Mouse (Mus musculus) intestine, embryonic 16.5 days (tissue): Measurements from ENCODE around the gene Pde4dip. TPM values are rescaled to one million over a fixed set of nuclear protein-coding genes. Genes with fewer than 3 reads are reported as not detected.

ENCODE experiments used
- ATAC-seq: fragments of 200-750 bp; cut with Nextera tagmentation; 2 replicates; pipeline ENCODE4 v1.8.0; 2017; ENCODE audit warnings: moderate TSS enrichment, moderate library complexity
- H3K27ac ChIP-seq: fragments of 300-500 bp; sonication (generic); 2 replicates; pipeline ENCODE4 v1.5.1; 2014; ENCODE audit warnings: mild to moderate bottlenecking, low read length
- H3K27me3 ChIP-seq: fragments of 300-500 bp; sonication (generic); replicated peaks from 2 replicates; pipeline ENCODE4 v1.6.1; 2014; ENCODE audit warnings: low read length, control low read depth, mixed read lengths; ENCODE audit not compliant: control insufficient read depth, insufficient read depth
- H3K36me3 ChIP-seq: fragments of 300-500 bp; sonication (generic); 2 replicates; pipeline ENCODE4 v1.6.1; 2014; ENCODE audit warnings: low read length, control low read depth; ENCODE audit not compliant: control insufficient read depth, insufficient read depth
- H3K4me1 ChIP-seq: fragments of 300-500 bp; sonication (generic); 2 replicates; pipeline ENCODE4 v1.6.1; 2014; ENCODE audit warnings: low read length, control low read depth, mixed read lengths; ENCODE audit not compliant: control insufficient read depth, insufficient read depth
- H3K4me2 ChIP-seq: fragments of 300-500 bp; sonication (generic); 2 replicates; pipeline ENCODE4 v1.6.1; 2014; ENCODE audit warnings: low read depth, low read length, control low read depth
- H3K4me3 ChIP-seq: fragments of 300-500 bp; sonication (generic); 2 replicates; pipeline ENCODE4 v1.5.1; 2014; ENCODE audit warnings: mild to moderate bottlenecking, low read length
- H3K9ac ChIP-seq: fragments of 300-500 bp; sonication (generic); 2 replicates; pipeline ENCODE4 v1.6.1; 2014; ENCODE audit warnings: low read depth, low read length
- H3K9me3 ChIP-seq: fragments of 300-500 bp; sonication (generic); 2 replicates; pipeline ENCODE4 v1.6.1; 2016; ENCODE audit warnings: low read length, control low read depth; ENCODE audit not compliant: control insufficient read depth
- WGBS: fragments of 180-500 bp; shearing (Covaris S2); extraction: QIAGEN DNeasy Blood & Tissue Kit; methylation state at CpG from one replicate; pipeline ENCODE4 v1.1.7; 2014; 5-methylcytosine and 5-hydroxymethylcytosine counted together
- polyA plus RNA-seq: library from polyadenylated mRNA; unstranded; fragments of >200 nt; fragmentation: Nextera tagmentation; extraction: Ambion mirVana; gene quantifications from 2 replicates; pipeline ENCODE4 v1.2.1, GENCODE M21; 2015

The Pde4dip gene
- polyA plus RNA-seq, 1 experiment from 2014 or later, result 20.2 TPM

DNA sequence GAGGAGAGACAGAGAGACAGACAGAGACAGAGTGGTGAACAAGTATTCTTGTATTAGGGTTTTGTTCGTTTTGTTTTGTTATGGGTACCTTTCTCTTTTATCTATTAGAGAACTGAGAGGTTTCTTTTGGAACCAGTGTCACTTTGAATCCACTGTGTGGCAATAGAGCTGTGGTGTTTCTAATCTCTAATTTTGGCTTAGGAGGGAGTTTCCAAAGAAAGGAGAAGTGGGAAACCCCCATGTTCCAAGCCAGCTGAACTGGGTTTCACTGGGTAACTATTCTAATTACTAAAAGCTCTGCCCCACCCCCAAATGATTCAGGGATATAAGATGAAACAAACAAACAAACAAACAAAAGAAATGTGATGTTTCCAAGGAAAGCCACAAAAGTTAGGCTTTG lies 113.6 kb downstream of the Pde4dip start:
- no peaks in the 10 kb centered on the region for H3K9me3 ChIP-seq
- no peaks in the 10 kb centered on the region for H3K27me3 ChIP-seq
- WGBS, result 70% methylated on average over 1 of the region's 1 CpGs
- H3K4me2 ChIP-seq, result no peak overlapping the region
- H3K4me3 ChIP-seq, result no peak overlapping the region
- no peak overlapping the region for H3K27ac ChIP-seq
- H3K4me1 ChIP-seq, result no peaks in the 10 kb centered on the region
- H3K36me3 ChIP-seq, result no peaks in the 10 kb centered on the region
- H3K9ac ChIP-seq, result no peak overlapping the region
- no peak for ATAC-seq

DNA sequence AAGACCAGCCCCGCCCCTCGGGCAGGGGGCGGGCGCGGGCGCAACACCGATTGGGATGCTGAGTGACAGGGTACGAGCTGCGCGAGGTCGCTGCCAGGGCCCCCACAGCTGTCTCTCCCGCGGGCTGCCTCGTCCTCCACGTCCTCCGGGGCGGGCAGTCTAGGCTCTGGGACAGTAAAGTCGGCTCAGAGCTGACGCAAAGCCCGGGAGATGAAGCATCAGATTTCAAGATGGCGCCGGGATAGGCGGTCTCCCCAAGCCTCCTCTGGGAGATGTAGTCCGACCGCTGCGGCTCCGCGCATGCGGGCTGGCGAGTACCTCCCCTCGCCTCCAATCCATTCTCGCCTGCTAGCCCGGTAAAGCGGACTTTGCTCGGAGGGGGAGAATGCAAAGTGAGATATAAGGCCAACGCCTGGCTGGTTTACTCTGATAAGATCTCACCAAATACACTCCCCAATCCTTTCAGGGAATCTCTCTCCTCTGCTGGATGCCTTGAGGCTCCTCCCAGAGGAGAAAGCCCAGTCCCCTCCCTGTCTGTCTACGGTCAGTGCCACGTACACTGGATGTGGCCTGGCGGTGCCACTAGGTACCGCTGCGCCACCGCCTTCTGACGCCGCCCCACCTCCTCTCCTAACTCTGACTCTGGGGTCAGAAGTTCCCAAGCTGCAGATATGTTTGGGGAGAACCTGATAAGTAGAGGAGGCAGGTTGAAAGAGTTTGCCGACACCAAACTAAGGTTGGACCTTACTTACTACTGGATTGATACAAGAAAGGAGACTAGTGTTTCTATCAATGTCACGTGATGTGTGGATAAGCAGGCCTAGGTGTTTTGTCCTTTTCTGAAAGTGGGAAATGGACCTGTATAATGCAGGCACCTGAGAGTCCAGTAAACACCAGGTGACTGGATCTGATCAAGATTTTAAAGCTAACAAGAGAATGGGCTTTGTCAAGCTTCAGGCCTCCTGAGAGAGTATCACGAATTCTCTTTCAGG lies 120.4 kb downstream of the Pde4dip start:
- Histone ChIP-seq H3K27me3 (no peaks in the 10 kb centered on the region), H3K9me3 (no peaks in the 10 kb centered on the region), H3K36me3 (no peaks in the 10 kb centered on the region), H3K27ac (peak overlapping the region; percentile 97), H3K4me1 (peaks cover 13% of the 10 kb centered on the region; the same call in 1 of the 2 replicates), H3K4me3 (peak overlapping the region; percentile 88), H3K4me2 (peak overlapping the region; percentile 75), H3K9ac (peak overlapping the region; percentile 86)
- WGBS, result 2% methylated on average over 47 of the region's 47 CpGs
- ATAC-seq, result peak; percentile 98

DNA sequence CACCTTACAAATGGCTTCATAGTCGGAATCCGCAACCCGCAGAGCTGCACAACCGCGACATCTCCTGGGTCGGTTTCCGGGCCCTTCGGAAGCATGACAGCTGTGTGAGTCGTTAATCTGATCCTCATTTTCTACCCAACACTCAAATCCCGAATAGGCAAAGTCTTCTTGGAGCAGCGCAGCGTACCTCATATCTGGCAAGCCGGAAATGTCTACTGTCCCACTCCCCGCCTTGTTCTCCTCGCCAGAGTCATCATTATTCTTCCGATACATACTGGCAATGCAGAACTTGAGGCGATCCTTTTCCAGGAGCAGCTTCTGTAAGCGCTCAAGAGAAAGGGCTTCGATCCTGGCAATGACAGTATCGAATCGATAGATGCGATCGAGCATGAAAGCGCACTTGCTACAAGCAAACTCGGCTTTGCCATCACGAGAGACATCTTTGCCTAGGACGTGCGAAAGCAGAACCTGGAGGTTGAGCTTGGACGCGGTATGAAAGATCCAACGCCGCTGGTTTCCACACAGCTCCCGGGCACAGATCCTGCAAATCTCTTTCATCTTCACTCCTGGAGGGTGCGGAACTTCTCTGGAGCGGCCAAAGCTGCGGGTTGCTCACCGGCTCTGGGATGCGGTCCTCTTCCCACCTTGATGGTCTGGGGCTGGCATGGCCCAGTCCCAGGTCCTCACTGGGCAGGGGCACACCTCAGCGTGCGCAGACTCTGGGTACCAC lies 121.3 kb downstream of the Pde4dip start:
- Histone ChIP-seq H3K36me3 (no peaks in the 10 kb centered on the region), H3K27ac (peak overlapping the region; percentile 97), H3K4me2 (peak overlapping the region; percentile 75), H3K4me1 (peaks cover 18% of the 10 kb centered on the region; the same call in 1 of the 2 replicates), H3K4me3 (peak overlapping the region; percentile 88), H3K27me3 (no peaks in the 10 kb centered on the region), H3K9ac (peak overlapping the region; percentile 86), H3K9me3 (no peaks in the 10 kb centered on the region)
- WGBS, result 2% methylated on average over 40 of the region's 40 CpGs
- no peak for ATAC-seq

DNA sequence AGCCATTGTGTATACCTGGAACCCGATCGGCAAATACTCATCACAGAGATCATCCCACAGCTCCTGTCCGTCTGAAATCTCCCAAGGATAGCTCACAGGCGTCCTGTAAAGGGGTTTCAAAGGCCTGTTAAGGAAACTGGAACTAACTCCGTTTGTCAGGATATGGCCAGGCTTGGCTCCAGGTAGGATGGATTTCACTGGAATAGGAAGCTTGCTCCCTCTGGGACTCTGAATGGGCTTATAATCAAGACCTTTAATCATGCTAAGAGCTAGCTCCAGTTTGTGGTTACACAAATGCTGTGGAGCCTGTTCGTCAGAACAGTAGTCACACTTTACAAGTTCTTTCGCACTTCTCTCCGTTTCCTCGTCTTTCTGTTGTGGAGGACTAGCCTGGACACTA lies 122.0 kb downstream of the Pde4dip start:
- ATAC-seq, result no peak
- H3K4me3 ChIP-seq, result peak overlapping the region; percentile 88
- H3K9me3 ChIP-seq, result no peaks in the 10 kb centered on the region
- H3K27ac ChIP-seq, result no peak overlapping the region
- peak overlapping the region; percentile 75 for H3K4me2 ChIP-seq
- H3K27me3 ChIP-seq, result no peaks in the 10 kb centered on the region
- WGBS, result 38% methylated on average over 9 of the region's 9 CpGs
- no peaks in the 10 kb centered on the region for H3K36me3 ChIP-seq
- peak overlapping the region; percentile 86 for H3K9ac ChIP-seq
- H3K4me1 ChIP-seq, result peaks cover 18% of the 10 kb centered on the region; the same call in 1 of the 2 replicates

DNA sequence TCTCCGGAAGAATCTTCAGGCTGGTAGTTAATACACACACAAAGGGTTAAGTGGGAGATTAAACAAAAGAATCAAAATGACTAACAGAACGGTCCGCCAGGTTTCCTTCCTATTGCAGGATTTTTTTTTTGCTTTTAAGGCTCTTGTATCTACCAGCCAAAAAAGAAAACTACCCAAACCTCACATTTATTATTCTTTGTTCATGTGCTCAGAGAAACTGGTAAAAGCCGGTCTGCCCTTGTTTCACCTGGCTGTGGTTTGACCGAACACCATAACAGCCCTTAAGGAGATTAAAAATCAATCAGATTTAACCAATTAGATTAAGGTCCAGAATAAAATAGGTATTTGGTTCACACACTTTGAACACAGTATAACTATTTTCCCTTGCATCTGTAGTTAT lies 124.4 kb downstream of the Pde4dip start:
- peaks cover 23% of the 10 kb centered on the region for H3K4me1 ChIP-seq

DNA sequence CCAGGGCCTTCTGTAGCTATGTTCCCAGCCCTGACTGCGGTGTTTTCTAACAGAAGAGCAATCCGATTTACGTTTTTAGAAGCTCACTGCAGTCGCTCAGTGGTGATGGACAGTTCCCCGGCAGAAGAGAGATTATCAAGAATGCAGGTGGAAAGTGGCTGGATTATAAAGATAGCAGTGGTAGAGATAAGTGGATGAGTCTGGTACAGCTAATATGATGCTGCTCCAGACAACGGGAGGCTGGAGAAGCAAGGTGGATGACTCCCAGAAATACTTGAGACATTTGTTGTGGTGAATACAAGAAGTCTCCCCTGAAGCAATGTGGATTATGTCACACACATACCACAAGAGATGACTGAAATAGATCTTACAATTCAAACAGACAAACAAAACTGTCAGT lies 126.6 kb downstream of the Pde4dip start:
- 61% methylated on average over 6 of the region's 6 CpGs for WGBS
- peaks cover 17% of the 10 kb centered on the region for H3K4me1 ChIP-seq
- no peak overlapping the region for H3K27ac ChIP-seq
- H3K9me3 ChIP-seq, result no peaks in the 10 kb centered on the region
- no peak for ATAC-seq
- H3K4me3 ChIP-seq, result no peak overlapping the region
- H3K36me3 ChIP-seq, result peaks cover 7% of the 10 kb centered on the region
- no peak overlapping the region; the same call in 1 of the 2 replicates for H3K4me2 ChIP-seq
- no peaks in the 10 kb centered on the region for H3K27me3 ChIP-seq
- no peak overlapping the region for H3K9ac ChIP-seq

More for the DNA sequence above, 124.4 kb downstream of the Pde4dip start:
- Histone ChIP-seq H3K9me3 (no peaks in the 10 kb centered on the region), H3K4me3 (peak overlapping the region; percentile 29), H3K27me3 (no peaks in the 10 kb centered on the region), H3K27ac (peak overlapping the region; percentile 54), H3K36me3 (no peaks in the 10 kb centered on the region), H3K9ac (no peak overlapping the region; the same call in 1 of the 2 replicates), H3K4me2 (peak overlapping the region; percentile 28)
- no peak for ATAC-seq
- WGBS, result 47% methylated on average over 5 of the region's 5 CpGs

DNA sequence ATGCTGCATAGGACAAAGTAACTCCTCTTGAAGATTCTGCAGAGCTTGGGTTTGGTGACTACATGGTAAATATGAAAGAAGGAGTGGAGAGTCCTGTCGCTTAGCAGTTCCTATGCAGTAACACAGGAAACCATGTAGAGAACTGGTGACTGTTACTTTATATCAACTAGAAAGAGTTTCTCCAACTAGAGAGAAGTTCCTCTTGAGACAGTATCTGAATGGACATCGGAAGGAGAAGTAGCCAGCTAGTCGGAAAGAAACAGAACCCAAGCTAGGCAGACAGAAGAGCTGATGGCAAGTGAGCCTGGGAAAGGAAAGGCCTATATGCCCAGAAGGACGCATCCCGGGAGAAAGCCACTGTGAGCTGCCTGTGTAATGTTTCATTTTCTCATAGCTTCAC lies 127.3 kb downstream of the Pde4dip start:
- ATAC-seq, result no peak
- H3K4me1 ChIP-seq, result peaks cover 21% of the 10 kb centered on the region
- 93% methylated on average over 5 of the region's 5 CpGs for WGBS

DNA sequence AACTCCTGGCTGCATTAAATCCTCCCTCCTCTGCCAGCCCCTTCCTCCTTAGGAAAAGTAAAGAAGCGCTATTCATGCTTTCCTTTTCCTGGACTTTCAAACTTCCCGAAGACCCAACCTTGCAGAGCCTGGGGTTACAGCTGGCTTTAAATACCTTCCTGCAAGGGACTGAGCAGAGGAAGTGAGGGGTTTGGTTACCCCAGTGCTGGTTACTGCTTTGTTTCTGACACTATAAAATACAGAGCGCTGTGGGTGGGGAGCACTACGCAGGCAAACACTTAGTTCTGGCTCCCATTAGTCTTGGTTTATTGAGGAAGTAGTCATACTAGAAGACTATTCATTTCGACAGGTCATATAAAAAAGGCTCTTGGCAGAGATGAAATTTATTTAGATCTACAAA lies 128.7 kb downstream of the Pde4dip start:
- H3K27me3 ChIP-seq, result no peaks in the 10 kb centered on the region
- H3K9me3 ChIP-seq, result no peaks in the 10 kb centered on the region
- H3K4me1 ChIP-seq, result peaks cover 19% of the 10 kb centered on the region; the same call in 1 of the 2 replicates
- peak overlapping the region; percentile 23; the same call in 1 of the 2 replicates for H3K4me2 ChIP-seq
- peaks cover 17% of the 10 kb centered on the region for H3K36me3 ChIP-seq
- WGBS, result 64% methylated on average over 5 of the region's 5 CpGs
- peak overlapping the region; percentile 15; the same call in 1 of the 2 replicates for H3K27ac ChIP-seq
- H3K4me3 ChIP-seq, result no peak overlapping the region
- H3K9ac ChIP-seq, result no peak overlapping the region
- no peak for ATAC-seq

More for the DNA sequence above, 127.3 kb downstream of the Pde4dip start:
- no peak overlapping the region for H3K4me2 ChIP-seq
- H3K27ac ChIP-seq, result no peak overlapping the region
- H3K9ac ChIP-seq, result no peak overlapping the region
- no peaks in the 10 kb centered on the region for H3K27me3 ChIP-seq
- H3K9me3 ChIP-seq, result no peaks in the 10 kb centered on the region
- H3K36me3 ChIP-seq, result peaks cover 10% of the 10 kb centered on the region
- H3K4me3 ChIP-seq, result no peak overlapping the region

DNA sequence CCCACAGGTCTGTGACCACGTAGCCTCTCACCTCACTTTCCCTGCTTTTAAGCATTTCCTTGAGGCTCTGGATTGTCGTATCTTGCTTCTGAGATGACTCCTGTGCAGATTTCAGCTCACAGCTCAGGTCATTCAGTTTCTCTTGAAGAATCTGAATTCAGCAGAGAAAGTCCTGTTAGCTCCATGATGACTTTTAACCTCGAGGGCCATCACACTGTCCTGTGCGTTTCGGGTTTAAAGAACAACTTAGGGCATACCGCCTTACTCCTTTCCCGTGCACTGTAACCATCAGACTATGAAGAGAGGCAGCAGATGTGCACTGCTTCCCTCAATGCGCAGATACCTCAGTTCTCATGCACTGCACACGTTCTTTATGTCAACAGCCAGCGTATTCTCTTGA lies 131.0 kb downstream of the Pde4dip start:
- Histone ChIP-seq H3K4me1 (peaks cover 12% of the 10 kb centered on the region; the same call in 1 of the 2 replicates), H3K9ac (no peak overlapping the region), H3K4me2 (no peak overlapping the region), H3K27ac (peak overlapping the region; percentile 82), H3K27me3 (no peaks in the 10 kb centered on the region), H3K4me3 (no peak overlapping the region), H3K9me3 (no peaks in the 10 kb centered on the region), H3K36me3 (peaks cover 25% of the 10 kb centered on the region)
- ATAC-seq, result no peak
- 91% methylated on average over 10 of the region's 10 CpGs for WGBS
